Mouse (Mus musculus) layer of hippocampus, adult 2 months (tissue): ENCODE measurements around the gene Sh3bgr. TPM values are rescaled to one million over a fixed set of nuclear protein-coding genes. Genes with fewer than 3 reads are reported as not detected.
A peak's percentile ranks its signal among the peaks of the same experiment; 100 is the strongest.

Experiments
- DNase-seq, 2 experiments: peaks; one replicate each; pipeline ENCODE4 v3.0.0; 2022; ENCODE audit warnings: low spot score in 2 of 2
- H3K27ac ChIP-seq: fragments of 200-600 bp; 2 replicates; pipeline ENCODE4 v1.8.1; 2022
- H3K4me3 ChIP-seq: fragments of 200-600 bp; 2 replicates; pipeline ENCODE4 v1.8.1; 2022; ENCODE audit warnings: mild to moderate bottlenecking
- CTCF ChIP-seq: fragments of 200-600 bp; conservative IDR thresholded peaks from 2 replicates; pipeline ENCODE4 v1.8.1; 2022; ENCODE audit warnings: antibody characterized with exemption, mild to moderate bottlenecking, moderate library complexity
- total RNA-seq, 2 experiments: library from RNA; stranded (reverse); gene quantifications; 2 replicates each; pipeline ENCODE4 v1.2.3; 2021

Sh3bgr gene
- total RNA-seq, 2 experiments from 2014 or later, result 2.1 to 3.3 TPM

GRCm38 (mm10) chr16:96168837-96169236 lies 31.4 kb upstream of the Sh3bgr start:
- no peak overlapping the region for H3K27ac ChIP-seq
- TF ChIP-seq CTCF, result no peak
- H3K4me3 ChIP-seq, result no peak overlapping the region
- no peak for DNase-seq

- H3K4me3 ChIP-seq, result no peak overlapping the region
- TF ChIP-seq CTCF, result no peak
- H3K27ac ChIP-seq, result no peak overlapping the region
Measured at GRCm38 (mm10) chr16:96173648-96174047, 26.6 kb upstream of the Sh3bgr start.

GRCm38 (mm10) chr16:96175399-96175798 lies 24.9 kb upstream of the Sh3bgr start:
- TF ChIP-seq CTCF, result no peak
- DNase-seq, result no peak
- Histone ChIP-seq H3K4me3 (no peak overlapping the region), H3K27ac (no peak overlapping the region)

More at GRCm38 (mm10) chr16:96173648-96174047, 26.6 kb upstream of the Sh3bgr start:
- DNase-seq, result no peak

GRCm38 (mm10) chr16:96179156-96179555 lies 21.1 kb upstream of the Sh3bgr start:
- peak; percentile 34 for TF ChIP-seq CTCF
- no peak for DNase-seq
- H3K4me3 ChIP-seq, result no peak overlapping the region

GRCm38 (mm10) chr16:96187619-96188018 lies 12.6 kb upstream of the Sh3bgr start:
- H3K4me3 ChIP-seq, result no peak overlapping the region
- no peak for TF ChIP-seq CTCF
- H3K27ac ChIP-seq, result no peak overlapping the region
- DNase-seq, result no peak

More at GRCm38 (mm10) chr16:96179156-96179555, 21.1 kb upstream of the Sh3bgr start:
- no peak overlapping the region for H3K27ac ChIP-seq

- Histone ChIP-seq H3K27ac (peak within 1 kb of the TSS; percentile 91), H3K4me3 (peak within 1 kb of the TSS; percentile 100)
- peak; percentile 99 to 100 for DNase-seq
- TF ChIP-seq CTCF, result no peak
Measured at GRCm38 (mm10) chr16:96191531-96192506, 8.4 kb upstream of the Sh3bgr start, which contains the start of gene Lca5l. Gene Lca5l (minus strand): TSS chr16:96192271.

- DNase-seq, result no peak
- TF ChIP-seq CTCF, result no peak
- Histone ChIP-seq H3K4me3 (peak overlapping the region; percentile 52), H3K27ac (peak overlapping the region; percentile 50; the same call in 1 of the 2 replicates)
Measured at GRCm38 (mm10) chr16:96200702-96201028, 415 bp downstream of the Sh3bgr start.

- TF ChIP-seq CTCF, result no peak
- Histone ChIP-seq H3K27ac (no peak overlapping the region), H3K4me3 (no peak overlapping the region)
- no peak for DNase-seq
Measured at GRCm38 (mm10) chr16:96201485-96202232, 1.4 kb downstream of the Sh3bgr start.

GRCm38 (mm10) chr16:96209789-96210188 lies 9.5 kb downstream of the Sh3bgr start:
- DNase-seq, result no peak
- H3K27ac ChIP-seq, result no peak overlapping the region
- TF ChIP-seq CTCF, result no peak
- no peak overlapping the region for H3K4me3 ChIP-seq

GRCm38 (mm10) chr16:96210856-96211255 lies 10.6 kb downstream of the Sh3bgr start:
- TF ChIP-seq CTCF, result no peak
- H3K4me3 ChIP-seq, result no peak overlapping the region
- DNase-seq, result no peak
- H3K27ac ChIP-seq, result no peak overlapping the region

GRCm38 (mm10) chr16:96213027-96213426 lies 12.8 kb downstream of the Sh3bgr start:
- Histone ChIP-seq H3K27ac (no peak overlapping the region), H3K4me3 (no peak overlapping the region)
- no peak for DNase-seq
- no peak for TF ChIP-seq CTCF

GRCm38 (mm10) chr16:96221491-96221890 lies 21.2 kb downstream of the Sh3bgr start:
- Histone ChIP-seq H3K27ac (no peak overlapping the region), H3K4me3 (no peak overlapping the region)
- DNase-seq, result no peak
- no peak; the same call in none of the 2 replicates for TF ChIP-seq CTCF

GRCm38 (mm10) chr16:96221959-96222358 lies 21.7 kb downstream of the Sh3bgr start:
- no peak overlapping the region for H3K4me3 ChIP-seq
- TF ChIP-seq CTCF, result no peak
- no peak overlapping the region for H3K27ac ChIP-seq
- DNase-seq, result no peak

- no peak for TF ChIP-seq CTCF
- no peak overlapping the region for H3K27ac ChIP-seq
- no peak overlapping the region for H3K4me3 ChIP-seq
- no peak for DNase-seq
Measured at GRCm38 (mm10) chr16:96222452-96222851, 22.2 kb downstream of the Sh3bgr start.
